Mouse (Mus musculus) forebrain, postnatal 0 days (tissue): Measurements from ENCODE around the gene Naa50. TPM values are rescaled to one million over a fixed set of nuclear protein-coding genes. Genes with fewer than 3 reads are reported as not detected.

ENCODE experiments used
- ATAC-seq: fragments of 200-750 bp; cut with Nextera tagmentation; 2 replicates; pipeline ENCODE4 v1.8.0; 2017; ENCODE audit warnings: mild to moderate bottlenecking, moderate library complexity
- DNase-seq: peaks from one replicate; pipeline ENCODE4 v3.0.0-alpha.2; 2015
- H3K27ac ChIP-seq: fragments of 300-500 bp; sonication (generic); 2 replicates; pipeline ENCODE4 v1.5.1; 2014; ENCODE audit warnings: low read depth, mild to moderate bottlenecking, antibody characterized with exemption, low read length, moderate library complexity, mixed read lengths
- H3K27me3 ChIP-seq: fragments of 300-500 bp; sonication (generic); 2 replicates; pipeline ENCODE4 v1.6.1; 2014; ENCODE audit warnings: mild to moderate bottlenecking, low read length, mixed read lengths; ENCODE audit not compliant: insufficient read depth
- H3K36me3 ChIP-seq: fragments of 300-500 bp; sonication (generic); 2 replicates; pipeline ENCODE4 v1.6.1; 2014; ENCODE audit warnings: mild to moderate bottlenecking, moderate library complexity; ENCODE audit not compliant: insufficient read depth
- H3K4me1 ChIP-seq: fragments of 300-500 bp; sonication (generic); 2 replicates; pipeline ENCODE4 v1.6.1; 2014; ENCODE audit warnings: antibody characterized with exemption; ENCODE audit not compliant: insufficient read depth
- H3K4me2 ChIP-seq: fragments of 300-500 bp; sonication (generic); 2 replicates; pipeline ENCODE4 v1.6.1; 2014; ENCODE audit warnings: low read depth, mild to moderate bottlenecking, moderate library complexity
- H3K4me3 ChIP-seq: fragments of 300-500 bp; sonication (generic); 2 replicates; pipeline ENCODE4 v1.5.1; 2014; ENCODE audit warnings: low read depth, low read length, mixed read lengths
- H3K9ac ChIP-seq: fragments of 300-500 bp; sonication (generic); 2 replicates; pipeline ENCODE4 v1.6.1; 2014; ENCODE audit warnings: mild to moderate bottlenecking
- H3K9me3 ChIP-seq: fragments of 300-500 bp; sonication (generic); 2 replicates; pipeline ENCODE4 v1.6.1; 2016; ENCODE audit warnings: low read length
- CTCF ChIP-seq: sonication (generic); IDR thresholded peaks from 2 replicates; pipeline ENCODE4 v1.5.1; 2016; ENCODE audit warnings: antibody characterized with exemption, control low read depth, low read depth
- WGBS: fragments of 180-500 bp; shearing (Covaris S2); extraction: QIAGEN DNeasy Blood & Tissue Kit; methylation state at CpG from one replicate; pipeline ENCODE4 v1.1.7; 2014; 5-methylcytosine and 5-hydroxymethylcytosine counted together
- polyA plus RNA-seq: library from polyadenylated mRNA; unstranded; fragments of >200 nt; fragmentation: Nextera tagmentation; extraction: Ambion mirVana; gene quantifications from 2 replicates; pipeline ENCODE4 v1.2.1, GENCODE M21; 2015
- total RNA-seq: library from RNA; depleted of rRNA; stranded (reverse); fragments of >200 nt; gene quantifications from 2 replicates; pipeline ENCODE4 v1.2.3, GENCODE M21; 2014

Gene Naa50
- total and polyA plus RNA-seq, 2 experiments from 2014 or later, result 19.8 to 51.6 TPM

- Histone ChIP-seq H3K4me1 (peaks cover 7% of the 10 kb centered on the region; the same call in 1 of the 2 replicates), H3K4me2 (peak overlapping the region; percentile 72), H3K27ac (peak overlapping the region; percentile 60), H3K36me3 (no peaks in the 10 kb centered on the region), H3K9ac (peak overlapping the region; percentile 81), H3K27me3 (no peaks in the 10 kb centered on the region), H3K9me3 (no peaks in the 10 kb centered on the region), H3K4me3 (peak overlapping the region; percentile 93)
- peak; percentile 100 for ATAC-seq
- WGBS, result under 1% methylated on average over 26 of the region's 26 CpGs
- peak; percentile 98 for DNase-seq
- TF ChIP-seq CTCF, result peak; percentile 63
Measured at GRCm38 (mm10) chr16:44172297-44173154, 32.9 kb downstream of the Naa50 start.

DNA sequence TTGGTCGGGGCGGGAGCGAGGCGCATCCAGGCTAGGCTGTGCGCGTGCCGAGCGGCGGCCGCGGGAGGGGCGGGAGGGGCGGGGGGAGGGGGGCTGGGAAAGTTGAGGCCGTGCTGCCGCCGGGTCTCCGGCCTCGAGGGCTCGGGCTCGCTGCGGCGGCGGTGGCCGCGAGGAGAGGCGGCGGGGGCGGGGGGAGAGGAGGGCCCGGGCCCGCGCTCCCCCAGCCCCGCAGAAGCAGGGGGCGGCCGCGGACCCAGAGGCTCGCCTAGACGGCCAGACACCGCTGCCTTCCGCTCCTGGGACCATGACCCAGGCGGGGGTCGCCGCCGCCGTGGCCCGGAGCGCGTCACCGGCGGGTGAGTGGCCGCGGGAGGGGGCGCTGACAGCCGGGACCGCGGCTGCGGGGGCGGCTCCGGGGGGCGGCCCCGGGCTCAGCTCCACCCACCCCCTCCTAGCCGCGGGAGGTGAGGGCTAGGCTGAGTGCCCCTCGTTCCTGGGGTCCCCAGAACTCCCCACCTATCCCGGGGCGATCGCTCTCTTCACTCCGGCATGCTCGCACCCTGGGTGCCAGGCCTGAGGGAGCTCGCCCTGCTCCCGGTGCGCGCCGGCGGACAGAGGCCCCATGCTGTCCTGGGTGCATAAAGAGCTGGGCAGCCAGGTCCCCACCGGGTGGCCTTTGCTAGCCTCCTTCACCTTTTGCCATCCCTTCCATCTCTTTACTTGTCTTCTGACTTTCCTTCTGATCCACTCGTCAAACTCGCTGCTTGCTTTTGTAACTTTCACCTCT lies 33.7 kb downstream of the Naa50 start, which contains the start of gene Usf3:
TSS of gene Usf3 (plus strand) at position 92 of the 787 bp plus-strand sequence.
- H3K9ac ChIP-seq, result peak within 1 kb of the TSS; percentile 81
- peak within 1 kb of the TSS; percentile 78 for H3K27ac ChIP-seq
- H3K4me1 ChIP-seq, result peaks cover 7% of the 10 kb centered on the region; the same call in 1 of the 2 replicates
- peak within 1 kb of the TSS; percentile 93 for H3K4me3 ChIP-seq
- H3K4me2 ChIP-seq, result peak within 1 kb of the TSS; percentile 72
- no peaks in the 10 kb centered on the region for H3K27me3 ChIP-seq
- no peaks in the 10 kb centered on the region for H3K36me3 ChIP-seq
- DNase-seq, result peak; percentile 29
- H3K9me3 ChIP-seq, result no peaks in the 10 kb centered on the region
- WGBS, result under 1% methylated on average over 36 of the region's 77 CpGs
- peak; percentile 48 for ATAC-seq
- no peak for TF ChIP-seq CTCF

DNA sequence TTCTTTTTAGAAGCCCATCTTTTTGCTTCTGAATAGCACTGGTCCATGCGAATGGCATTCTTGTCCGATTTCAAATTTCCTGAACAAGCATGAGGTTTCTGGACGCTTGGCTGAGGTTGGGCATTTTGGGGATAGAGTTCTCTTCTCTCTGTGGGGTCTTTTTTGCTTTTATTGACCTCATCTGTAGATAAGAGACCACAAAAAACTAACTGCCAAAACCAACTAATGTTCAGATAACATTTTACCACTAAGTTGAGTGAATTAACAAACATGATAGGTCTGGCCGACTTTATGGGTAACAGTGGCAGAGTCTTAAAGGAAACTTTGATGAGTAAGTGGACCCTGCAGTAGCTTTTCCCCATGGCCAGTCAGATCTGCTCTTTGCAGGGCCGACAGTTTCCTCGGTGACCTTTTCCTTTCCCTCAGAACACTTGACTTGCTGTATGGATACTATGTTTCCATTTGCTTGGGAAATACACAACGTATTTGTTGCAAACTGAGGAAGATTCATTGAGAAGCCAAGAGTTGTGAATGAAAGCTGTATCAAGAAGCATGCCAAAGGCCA lies 34.4 kb downstream of the Naa50 start:
- Histone ChIP-seq H3K27ac (peak overlapping the region; percentile 78; the same call in 1 of the 2 replicates), H3K9me3 (no peaks in the 10 kb centered on the region), H3K36me3 (no peaks in the 10 kb centered on the region), H3K27me3 (no peaks in the 10 kb centered on the region), H3K4me1 (peaks cover 7% of the 10 kb centered on the region; the same call in 1 of the 2 replicates), H3K4me2 (peak overlapping the region; percentile 67), H3K9ac (peak overlapping the region; percentile 81), H3K4me3 (peak overlapping the region; percentile 93)
- no peak for TF ChIP-seq CTCF
- DNase-seq, result no peak
- ATAC-seq, result no peak
- WGBS, result 23% methylated on average over 7 of the region's 7 CpGs

DNA sequence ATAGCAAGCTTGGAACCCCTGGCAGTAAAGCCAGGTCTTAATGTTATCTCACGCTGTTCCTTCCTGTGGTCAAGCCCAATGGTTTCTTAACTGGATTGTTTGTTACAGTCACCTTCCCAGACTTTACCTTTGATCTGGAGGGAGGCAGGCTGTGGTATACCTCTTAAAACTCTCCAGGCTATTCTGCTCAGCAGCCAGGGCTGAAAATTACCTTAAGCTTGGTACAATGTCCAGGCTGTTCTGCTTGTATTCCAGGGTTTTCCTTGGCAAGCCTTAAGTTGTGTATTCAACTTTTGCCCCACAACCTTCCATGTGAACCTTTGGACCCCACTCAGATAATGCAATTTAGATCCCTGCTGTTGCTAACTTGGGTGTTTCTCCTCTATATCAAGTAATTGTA lies 35.4 kb downstream of the Naa50 start:
- H3K4me1 ChIP-seq, result peaks cover 7% of the 10 kb centered on the region; the same call in 1 of the 2 replicates
- H3K9me3 ChIP-seq, result no peaks in the 10 kb centered on the region
- no peak overlapping the region for H3K9ac ChIP-seq
- no peaks in the 10 kb centered on the region for H3K27me3 ChIP-seq
- DNase-seq, result no peak
- no peak overlapping the region for H3K4me3 ChIP-seq
- H3K27ac ChIP-seq, result no peak overlapping the region
- H3K4me2 ChIP-seq, result no peak overlapping the region
- WGBS, result 88% methylated on average over 1 of the region's 1 CpGs
- TF ChIP-seq CTCF, result no peak
- ATAC-seq, result no peak
- no peaks in the 10 kb centered on the region for H3K36me3 ChIP-seq

DNA sequence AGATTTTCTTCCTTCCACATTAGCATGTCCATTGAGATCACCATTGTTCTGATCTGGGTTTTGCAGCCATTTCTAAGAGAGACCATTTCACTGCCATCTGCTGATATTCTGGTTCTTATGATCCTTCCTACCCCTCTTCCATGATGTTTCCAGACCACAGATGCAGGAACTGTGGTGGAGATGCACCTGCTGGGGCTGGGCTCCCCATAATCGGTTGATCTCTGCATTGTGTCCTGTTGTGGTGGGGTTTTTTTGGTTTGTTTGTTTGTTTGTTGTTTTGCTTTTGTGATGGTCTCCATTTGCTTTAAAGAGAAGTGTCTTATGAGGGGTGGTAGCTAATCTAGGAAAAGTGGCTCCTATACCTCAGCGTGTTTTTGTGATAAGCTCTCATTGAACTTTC lies 36.9 kb downstream of the Naa50 start:
- Histone ChIP-seq H3K27me3 (no peaks in the 10 kb centered on the region), H3K9me3 (no peaks in the 10 kb centered on the region), H3K9ac (no peak overlapping the region), H3K4me2 (no peak overlapping the region), H3K4me1 (peaks cover 7% of the 10 kb centered on the region; the same call in 1 of the 2 replicates), H3K4me3 (no peak overlapping the region), H3K27ac (no peak overlapping the region), H3K36me3 (no peaks in the 10 kb centered on the region)
- TF ChIP-seq CTCF, result no peak
- DNase-seq (no peak), ATAC-seq (no peak)
- 100% methylated on average over 2 of the region's 2 CpGs for WGBS

- no peak for TF ChIP-seq CTCF
- no peak for DNase-seq
- Histone ChIP-seq H3K36me3 (0 out of 2 replicates have a peak, but pooled peaks cover 3% of the 10 kb centered on the region), H3K4me3 (no peak overlapping the region), H3K4me2 (no peak overlapping the region), H3K9ac (no peak overlapping the region), H3K27me3 (no peaks in the 10 kb centered on the region), H3K27ac (no peak overlapping the region), H3K9me3 (no peaks in the 10 kb centered on the region), H3K4me1 (peaks cover 7% of the 10 kb centered on the region; the same call in 1 of the 2 replicates)
- 50% methylated on average over 1 of the region's 1 CpGs for WGBS
- peak; percentile 40 for ATAC-seq
Measured at GRCm38 (mm10) chr16:44178555-44178954, 38.9 kb downstream of the Naa50 start.
